10 mouse cellular contexts compared by ENCODE assay signal in genomic region chr2:157750926-157751588, GRCm38 (mm10). TPM values are rescaled to one million over a fixed set of nuclear protein-coding genes. Genes with fewer than 3 reads are reported as not detected.
A peak's percentile ranks its signal among the peaks of the same experiment; 100 is the strongest.
DNase-seq lines count a peak whose midpoint lies in the region; ATAC-seq lines count a peak whose summit lies in the region.
"Had no signal": no experiment of that assay in that cellular context is flagged by ENCODE, and none has a peak within 500 bp of the region (broad histone marks: within the 10 kb centered on the region; RNA-seq: fewer than 3 reads in every experiment).

No protein-coding gene starts in this region.

- H3K27ac ChIP-seq in embryonic facial prominence, embryonic 15.5 days (replicated peaks), result peak overlapping the region; percentile 40; the same call in 1 of the 2 replicates
- peak overlapping the region; percentile 77 for H3K27ac ChIP-seq in hindbrain, embryonic 11.5 days (ENCODE audit: low read depth, low read length)
- H3K27ac ChIP-seq in midbrain, embryonic 16.5 days (ENCODE audit: low read length), result peak overlapping the region; percentile 86
- H3K27ac ChIP-seq: kidney, embryonic 15.5 days had no signal

- no peaks in the 10 kb centered on the region for H3K36me3 ChIP-seq in embryonic facial prominence, embryonic 15.5 days
- H3K36me3 ChIP-seq in hindbrain, embryonic 11.5 days (ENCODE audit: control insufficient read depth, insufficient read depth, low read length), result no peaks in the 10 kb centered on the region
- no peaks in the 10 kb centered on the region for H3K36me3 ChIP-seq in midbrain, embryonic 16.5 days (ENCODE audit: control insufficient read depth, insufficient read depth, low read length)
- H3K36me3 ChIP-seq: kidney, embryonic 15.5 days had no signal

- no peak overlapping the region for H3K4me3 ChIP-seq in embryonic facial prominence, embryonic 15.5 days (replicated peaks)
- H3K4me3 ChIP-seq in hindbrain, embryonic 11.5 days (ENCODE audit: low read depth, low read length), result no peak overlapping the region
- H3K4me3 ChIP-seq in midbrain, embryonic 16.5 days (ENCODE audit: low read depth, low read length), result no peak overlapping the region
- H3K4me3 ChIP-seq: kidney, embryonic 15.5 days had no signal

- peak; percentile 14 to 25 for DNase-seq in kidney, postnatal 36 days
- no peak for DNase-seq in kidney, postnatal 14 days
- DNase-seq in hindbrain, embryonic 11.5 days (ENCODE audit: low spot score), result no peak
- no peak for DNase-seq in embryo, embryonic 10 days (ENCODE audit: low spot score)
- no peak for DNase-seq in c-Kit-positive CD71-positive TER-119-positive erythroid progenitor cells, embryonic 14.5 days (ENCODE audit: low spot score)
- no peak for DNase-seq in liver
- DNase-seq: thymus, adult 2 months had no signal

- no peak overlapping the region for H3K9ac ChIP-seq in embryonic facial prominence, embryonic 15.5 days
- no peak overlapping the region for H3K9ac ChIP-seq in hindbrain, embryonic 11.5 days (ENCODE audit: low read depth, low read length)
- no peak overlapping the region for H3K9ac ChIP-seq in midbrain, embryonic 16.5 days (ENCODE audit: low read depth, low read length)
- H3K9ac ChIP-seq: kidney, embryonic 15.5 days had no signal

- H3K4me1 ChIP-seq in embryonic facial prominence, embryonic 15.5 days, result peaks cover 27% of the 10 kb centered on the region
- peaks cover 7% of the 10 kb centered on the region for H3K4me1 ChIP-seq in hindbrain, embryonic 11.5 days (replicated peaks; ENCODE audit: control insufficient read depth, insufficient read depth, low read length)
- peaks cover 47% of the 10 kb centered on the region for H3K4me1 ChIP-seq in midbrain, embryonic 16.5 days (ENCODE audit: control insufficient read depth, insufficient read depth, low read length)

- no peaks in the 10 kb centered on the region for H3K9me3 ChIP-seq in embryonic facial prominence, embryonic 15.5 days (replicated peaks)
- no peaks in the 10 kb centered on the region for H3K9me3 ChIP-seq in hindbrain, embryonic 11.5 days (ENCODE audit: control insufficient read depth, low read length)
- H3K9me3 ChIP-seq in midbrain, embryonic 16.5 days (replicated peaks; ENCODE audit: control insufficient read depth, low read length, poor library complexity, severe bottlenecking), result no peaks in the 10 kb centered on the region
- H3K9me3 ChIP-seq: kidney, embryonic 15.5 days had no signal

- ATAC-seq in embryonic facial prominence, embryonic 15.5 days (ENCODE audit: insufficient number of reproducible peaks, low FRiP score, low TSS enrichment, low read depth), result no peak
- ATAC-seq in hindbrain, embryonic 11.5 days (ENCODE audit: low FRiP score), result no peak
- no peak for ATAC-seq in midbrain, embryonic 16.5 days

- 56% methylated on average over 12 of the region's 12 CpGs for WGBS in embryonic facial prominence, embryonic 15.5 days
- WGBS in hindbrain, embryonic 11.5 days, result 85% methylated on average over 12 of the region's 12 CpGs
- WGBS in midbrain, embryonic 16.5 days, result 63% methylated on average over 12 of the region's 12 CpGs

- H3K4me2 ChIP-seq in embryonic facial prominence, embryonic 15.5 days (replicated peaks), result no peak overlapping the region
- H3K4me2 ChIP-seq in hindbrain, embryonic 11.5 days (replicated peaks; ENCODE audit: low read depth, low read length), result no peak overlapping the region
- no peak overlapping the region for H3K4me2 ChIP-seq in midbrain, embryonic 16.5 days (ENCODE audit: low read length)
- H3K4me2 ChIP-seq: kidney, embryonic 15.5 days had no signal

- H3K27me3 ChIP-seq in embryonic facial prominence, embryonic 15.5 days, result no peaks in the 10 kb centered on the region
- no peaks in the 10 kb centered on the region for H3K27me3 ChIP-seq in hindbrain, embryonic 11.5 days (ENCODE audit: control insufficient read depth, insufficient read depth, low read length)
- H3K27me3 ChIP-seq in midbrain, embryonic 16.5 days (ENCODE audit: control insufficient read depth, insufficient read depth, low read depth, low read length), result no peaks in the 10 kb centered on the region
- H3K27me3 ChIP-seq: kidney, embryonic 15.5 days had no signal

RNA-seq across cellular contexts. Expression of gene Ctnnbl1, which starts 13.9 kb away (rescaled TPM):
- polyA plus RNA-seq in embryonic facial prominence, embryonic 15.5 days (2015; fragmentation: Nextera tagmentation; extraction: Ambion mirVana), result 51.9 and 55.2 TPM in 2 replicates
- 90.1 and 104 TPM in 2 replicates for polyA plus RNA-seq in hindbrain, embryonic 11.5 days (2014; fragmentation: Nextera tagmentation; extraction: Ambion mirVana)
- polyA plus RNA-seq in midbrain, embryonic 16.5 days (2015; fragmentation: Nextera tagmentation; extraction: Ambion mirVana), result 62.7 and 63.6 TPM in 2 replicates

Comparison
In these comparisons a context has a peak if more than half of its experiments do, and no peak if none do; other contexts are left out.
1. DNase-seq: peak in kidney, postnatal 36 days (2 of 2); none in kidney, postnatal 14 days (single experiment), hindbrain, embryonic 11.5 days (single experiment), embryo, embryonic 10 days (single experiment), c-Kit-positive CD71-positive TER-119-positive erythroid progenitor cells, embryonic 14.5 days (single experiment) and liver (single experiment).
2. Peak in every context shown above with its lines, with median percentiles within 50 percentile points of each other: H3K27ac ChIP-seq.